Mouse (Mus musculus): Measurements from ENCODE around the gene Lrp5.
"Not testable (repeated sequence)": the region's sequence is repeated elsewhere in the genome, so short reads cannot be mapped to it uniquely, and the experiment has no call there.

The Lrp5 gene

DNA sequence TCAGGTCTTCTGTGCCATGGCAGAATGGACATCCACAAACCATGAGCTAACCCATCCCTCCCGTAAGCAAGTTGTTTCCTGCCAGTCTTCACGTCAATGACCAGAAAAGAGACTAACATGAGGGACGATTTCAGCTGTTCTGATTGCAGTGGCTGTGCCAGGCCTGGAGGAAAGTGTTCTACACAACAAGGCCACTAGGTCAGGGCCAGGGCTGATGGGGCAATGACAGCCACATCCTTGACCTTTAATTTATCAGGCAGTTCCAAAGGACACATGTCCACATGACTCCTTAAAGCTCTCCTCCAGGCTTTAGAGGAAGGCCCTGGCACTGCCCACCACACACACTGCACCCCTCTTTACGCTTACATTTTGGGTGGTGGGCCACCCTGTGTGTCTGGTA lies 9.1 kb upstream of the Lrp5 start:
- no peak for DNase-seq (ENCODE audit: low read depth, low spot score)

DNA sequence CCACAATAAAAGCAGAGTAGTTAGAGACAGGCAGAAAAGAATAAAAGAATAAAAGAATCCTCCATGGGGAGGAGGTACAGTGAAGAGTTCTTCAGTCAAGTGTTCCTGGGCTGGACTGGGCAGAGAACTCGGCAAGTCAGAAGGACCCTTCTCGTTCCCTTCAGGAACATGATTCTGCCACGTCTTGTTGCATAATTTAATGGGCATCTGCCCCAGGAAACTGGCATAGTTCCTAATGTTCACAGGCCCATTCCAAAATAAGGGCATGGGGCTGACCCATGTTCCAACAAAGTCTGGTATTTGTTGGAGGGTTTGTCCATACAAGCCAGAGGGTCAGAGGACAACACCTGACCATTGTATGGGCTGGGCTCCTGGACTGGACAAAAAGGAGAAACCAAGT lies 8.6 kb upstream of the Lrp5 start:
- no peak for DNase-seq (ENCODE audit: low read depth, low spot score)

- DNase-seq (ENCODE audit: low read depth, low spot score), result no peak
These were observed 8.1 kb upstream of the Lrp5 start for GRCm38 (mm10) chr19:3694476-3694875.

DNA sequence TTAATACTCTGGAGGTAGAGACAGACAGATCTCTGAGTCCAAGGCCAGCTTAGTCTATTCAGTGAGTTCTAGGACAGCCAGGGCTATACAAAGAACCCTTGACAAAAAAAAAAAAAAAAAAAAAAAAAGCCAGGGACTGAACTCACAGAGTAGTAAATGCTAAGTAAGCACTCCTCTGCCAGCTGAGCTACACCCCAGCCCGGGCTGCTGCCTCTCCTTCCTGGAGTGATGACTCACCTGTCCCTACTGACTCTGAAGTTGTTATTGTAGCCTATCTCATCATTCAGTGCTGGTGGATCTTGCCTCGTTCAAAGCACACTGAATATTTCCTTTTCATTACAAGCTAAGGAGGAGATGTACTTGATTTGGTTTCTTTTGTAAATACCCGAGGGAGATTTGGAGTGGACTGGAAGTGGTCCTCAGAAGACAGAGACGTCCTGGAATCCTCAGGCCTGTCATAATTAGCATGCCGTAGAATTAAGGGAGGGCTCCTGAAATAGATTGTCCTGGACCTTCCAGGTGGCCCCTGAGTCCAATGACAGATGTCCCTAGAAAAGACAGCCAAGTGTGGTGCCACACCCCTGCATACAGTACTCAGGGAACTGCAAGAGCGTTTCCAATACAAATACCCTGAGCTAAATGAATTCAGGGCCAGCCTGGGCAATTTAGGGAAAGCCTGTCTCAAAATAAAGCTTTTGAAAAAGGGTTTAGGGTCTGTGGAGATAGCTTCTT lies 6.2 kb upstream of the Lrp5 start:
- DNase-seq (ENCODE audit: low read depth, low spot score), result no peak

DNA sequence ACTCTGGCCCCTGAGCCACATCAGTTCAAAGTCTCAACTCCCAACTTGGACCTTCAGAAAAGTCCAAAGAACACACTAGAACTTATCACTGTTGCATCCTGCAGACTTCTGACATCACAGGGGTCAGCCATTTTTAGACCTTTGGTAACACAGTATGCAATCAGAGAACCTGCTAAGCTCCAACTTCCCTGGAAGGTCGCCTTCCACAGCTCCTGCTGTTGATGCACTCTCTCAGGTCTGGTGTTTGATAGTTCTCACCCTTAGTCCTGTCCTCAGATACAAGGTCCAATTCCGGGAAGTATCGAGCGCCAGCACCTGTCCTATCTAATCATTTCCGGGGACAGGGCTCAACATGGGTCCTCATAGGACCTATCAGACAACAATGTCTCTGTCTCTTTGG lies 5.0 kb upstream of the Lrp5 start:
- DNase-seq (ENCODE audit: low read depth, low spot score), result no peak

DNA sequence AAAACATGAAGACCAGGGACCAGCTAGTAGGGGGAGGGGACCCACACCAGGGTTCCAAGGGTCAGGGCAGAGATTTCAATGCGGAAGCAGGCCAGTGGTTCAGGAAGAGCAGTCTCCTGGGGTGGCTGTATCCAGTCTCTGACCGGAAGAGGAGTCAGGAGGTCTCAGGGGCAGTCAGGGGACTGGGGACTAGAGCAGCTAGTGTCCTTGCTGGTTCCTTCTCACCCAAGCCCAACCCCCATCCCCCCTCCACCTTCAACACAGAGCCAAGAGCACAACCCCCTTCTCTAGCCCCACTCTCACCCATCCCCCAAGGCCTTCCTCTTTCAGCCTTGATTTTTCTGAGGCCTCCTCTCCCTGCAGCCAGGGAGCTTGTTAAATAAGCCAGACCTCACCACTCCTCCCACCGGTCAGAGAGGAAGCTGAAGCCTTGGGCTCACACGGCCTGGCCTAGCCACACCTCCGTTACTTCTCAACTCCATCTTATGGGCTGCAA lies 1.4 kb upstream of the Lrp5 start:
- no peak for DNase-seq (ENCODE audit: low read depth, low spot score)

- DNase-seq (ENCODE audit: low read depth, low spot score), result no peak
These were observed 651 bp downstream of the Lrp5 start for GRCm38 (mm10) chr19:3685611-3686214.

DNA sequence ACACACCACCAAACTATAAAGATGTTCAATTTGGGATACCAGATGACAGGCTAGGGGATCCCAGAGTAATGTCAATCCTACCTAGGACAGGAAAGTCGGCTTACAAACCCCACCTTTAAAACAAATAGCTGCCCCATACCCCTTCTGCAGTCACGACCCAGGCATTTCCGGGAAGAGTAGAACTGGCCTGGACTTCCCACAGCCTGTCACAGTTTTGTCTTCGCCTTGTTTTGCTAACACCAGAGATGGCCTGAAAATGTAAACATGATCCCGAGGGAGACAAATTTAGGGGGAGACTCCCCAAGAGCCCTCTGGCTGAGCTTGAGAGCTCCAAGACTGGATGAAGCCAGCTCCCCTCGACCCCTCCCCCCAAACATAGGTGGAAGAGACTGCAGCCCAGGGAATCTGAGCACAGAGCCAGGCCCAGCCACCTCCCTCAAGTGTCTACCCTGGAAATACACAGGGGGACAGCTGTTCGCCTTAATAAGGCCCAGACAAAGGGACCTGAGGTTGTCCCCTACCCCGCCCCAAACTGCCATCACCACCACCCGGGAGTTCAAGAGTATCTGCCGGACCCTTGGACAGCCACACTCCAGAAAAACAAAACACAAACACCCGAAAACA lies 1.3 kb downstream of the Lrp5 start:
- DNase-seq (ENCODE audit: low read depth, low spot score), result no peak

DNA sequence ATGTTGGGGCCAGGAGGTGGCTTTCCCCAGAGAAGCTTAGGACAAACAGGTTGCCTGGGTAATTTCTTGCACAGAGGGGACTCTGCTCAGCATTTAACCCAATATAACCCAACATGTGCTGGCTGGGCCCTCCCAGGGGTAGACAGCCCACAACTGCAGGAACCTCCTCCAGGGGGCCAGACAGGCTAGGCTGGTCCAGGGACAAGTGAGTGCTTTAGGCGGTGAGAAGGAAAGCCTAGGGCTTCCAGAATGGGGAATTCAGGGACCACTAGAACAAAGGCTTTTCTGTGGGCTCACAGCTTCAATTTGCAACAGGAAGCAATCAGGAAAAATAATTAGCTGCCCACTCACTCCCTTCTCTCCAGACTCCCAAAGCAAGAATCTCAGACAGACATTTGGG lies 1.9 kb downstream of the Lrp5 start:
- no peak for DNase-seq (ENCODE audit: low read depth, low spot score)

DNA sequence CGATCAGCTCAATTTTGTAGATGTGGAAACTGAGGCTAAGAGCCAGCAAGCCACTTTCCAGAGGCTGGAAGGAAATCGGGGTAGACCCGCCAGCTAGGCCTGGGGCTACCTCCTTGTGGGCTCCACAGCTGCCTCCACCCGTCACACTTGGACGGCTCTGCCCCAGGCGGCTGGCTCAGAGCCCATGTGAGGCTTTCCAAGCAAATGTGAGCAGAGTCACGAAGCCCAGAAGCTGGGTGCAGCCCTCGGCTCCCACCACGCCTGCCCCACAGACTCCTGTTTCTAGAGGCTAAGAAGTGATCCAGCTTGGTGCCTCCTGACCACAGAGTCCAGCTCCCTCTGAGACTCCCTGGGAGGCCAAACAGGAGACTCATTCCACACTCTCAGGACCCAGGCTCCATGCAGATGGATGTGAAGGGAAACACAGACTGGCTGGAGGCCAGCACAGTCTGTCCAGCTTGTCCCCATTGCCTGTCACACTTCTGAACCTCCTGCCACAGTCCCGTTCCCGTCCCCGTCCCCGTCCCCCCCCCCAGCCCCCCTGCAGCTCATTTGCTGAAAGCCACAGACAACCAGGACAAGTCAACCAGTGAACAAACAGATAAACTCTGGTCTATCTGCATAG lies 4.9 kb downstream of the Lrp5 start:
- DNase-seq (ENCODE audit: low read depth, low spot score), result no peak

DNA sequence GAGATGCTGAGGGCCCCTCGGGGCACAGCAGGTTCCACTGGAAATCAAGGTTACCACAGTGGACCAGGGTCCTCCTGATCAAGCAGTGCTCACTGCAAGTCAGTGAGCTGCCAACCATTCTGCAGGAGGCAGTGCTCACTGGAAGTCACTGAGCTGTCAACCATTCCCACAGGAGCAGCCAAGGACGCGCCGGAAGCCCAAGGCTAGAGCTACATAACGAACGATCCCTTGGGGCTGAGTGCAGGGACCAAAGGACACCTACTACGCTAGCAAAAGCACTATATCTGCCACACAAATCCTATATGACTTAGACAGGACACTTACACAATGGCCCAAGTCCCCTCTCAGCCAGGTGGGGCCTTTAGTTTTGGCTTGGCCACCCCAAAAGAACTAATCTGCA lies 5.6 kb downstream of the Lrp5 start:
- DNase-seq (ENCODE audit: low read depth, low spot score), result no peak

GRCm38 (mm10) chr19:3674122-3674855 lies 12.1 kb downstream of the Lrp5 start:
- no peak for DNase-seq (ENCODE audit: low read depth, low spot score)

GRCm38 (mm10) chr19:3673149-3673548 lies 13.2 kb downstream of the Lrp5 start:
- no peak for DNase-seq (ENCODE audit: low read depth, low spot score)

DNA sequence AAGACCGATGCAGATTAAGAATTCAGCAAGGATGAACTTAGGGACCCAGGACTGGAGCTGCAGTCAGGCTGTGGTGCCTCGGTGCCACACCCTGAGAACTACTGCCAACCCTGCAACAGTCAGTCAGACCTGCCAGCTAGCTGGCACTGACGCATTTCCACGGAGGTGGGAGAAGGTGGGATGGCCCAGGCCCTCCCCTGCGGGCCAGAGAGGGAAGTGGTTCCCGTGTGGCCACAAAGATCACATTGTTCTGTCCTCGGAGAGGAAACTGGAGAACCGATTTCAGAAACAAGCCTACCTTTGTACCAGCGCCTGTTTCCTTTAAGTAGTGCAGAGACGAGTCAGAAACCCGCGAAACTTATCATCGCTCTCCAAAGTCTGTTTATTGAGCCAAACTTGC lies 17.3 kb downstream of the Lrp5 start:
- no peak for DNase-seq (ENCODE audit: low read depth, low spot score)

GRCm38 (mm10) chr19:3668551-3668950 lies 17.8 kb downstream of the Lrp5 start:
- DNase-seq (ENCODE audit: low read depth, low spot score), result no peak

GRCm38 (mm10) chr19:3667979-3668378 lies 18.4 kb downstream of the Lrp5 start:
- DNase-seq (ENCODE audit: low read depth, low spot score), result no peak

DNA sequence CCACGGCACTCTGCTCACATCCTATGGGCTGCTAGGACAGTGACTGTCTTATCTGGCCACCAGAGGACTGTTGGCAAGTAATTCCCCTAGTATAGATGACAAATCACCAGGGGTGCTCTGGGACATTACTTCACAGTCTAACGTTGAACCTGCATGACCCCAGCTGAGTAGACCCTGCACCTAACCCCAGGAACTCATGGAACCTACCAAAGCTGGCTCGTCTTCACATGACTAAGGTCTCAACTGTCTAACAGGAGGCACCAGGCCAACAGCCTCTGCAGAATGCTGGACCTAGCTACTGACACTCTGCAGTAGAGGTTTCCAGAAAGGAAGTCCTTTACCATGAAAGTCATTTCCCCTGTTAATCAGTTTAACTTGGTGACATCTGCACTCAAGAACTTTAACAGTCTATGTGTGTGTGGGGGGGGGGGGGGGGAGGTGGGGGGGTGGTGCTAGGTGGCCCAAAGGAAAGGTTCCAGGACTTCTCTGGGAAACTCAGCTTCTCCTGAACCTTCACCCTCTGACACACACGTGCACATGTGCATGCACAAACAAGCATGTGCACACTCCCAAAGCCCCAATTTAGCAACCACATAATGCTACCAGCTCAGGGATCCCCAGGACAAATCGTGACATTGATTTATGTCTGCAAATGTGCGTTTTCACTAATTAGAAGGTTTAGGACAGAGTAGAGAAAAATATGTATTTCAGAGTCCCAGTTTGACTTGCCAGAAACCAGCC lies 19.0 kb downstream of the Lrp5 start:
- no peak for DNase-seq (ENCODE audit: low read depth, low spot score)

GRCm38 (mm10) chr19:3666632-3667031 lies 19.7 kb downstream of the Lrp5 start:
- no peak for DNase-seq (ENCODE audit: low read depth, low spot score)

DNA sequence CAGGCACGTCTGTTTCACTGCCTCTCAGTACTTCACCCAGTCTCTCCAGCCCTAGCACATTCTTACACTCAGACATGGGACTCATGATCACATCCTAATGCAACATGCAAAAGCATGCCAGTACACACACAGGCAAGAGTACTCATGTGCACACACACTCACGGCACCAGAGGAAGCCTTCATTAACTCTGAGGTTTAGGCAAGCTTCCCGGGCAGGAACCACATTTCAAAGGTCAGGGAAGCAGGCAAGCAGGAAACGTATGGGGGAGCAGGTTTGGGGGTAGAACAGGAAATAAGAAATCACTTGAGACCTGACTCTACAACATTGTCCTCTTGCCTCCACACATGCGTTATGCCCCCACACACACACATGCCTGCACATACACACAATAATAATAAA lies 20.9 kb downstream of the Lrp5 start:
- no peak for DNase-seq (ENCODE audit: low read depth, low spot score)

- DNase-seq (ENCODE audit: low read depth, low spot score), result no peak
These were observed 28.4 kb downstream of the Lrp5 start for GRCm38 (mm10) chr19:3657947-3658346.

- DNase-seq (ENCODE audit: low read depth, low spot score), result not testable (repeated sequence)
These were observed 29.3 kb downstream of the Lrp5 start for GRCm38 (mm10) chr19:3657065-3657464.
